Mouse (Mus musculus) induced T-regulatory cell, adult 2 months (primary cell): ENCODE results near the gene Xntrpc.

Experiments
- DNase-seq: peaks from one replicate; pipeline ENCODE4 v3.0.0-alpha.2; 2012; ENCODE audit warnings: low read depth

Xntrpc gene

DNA sequence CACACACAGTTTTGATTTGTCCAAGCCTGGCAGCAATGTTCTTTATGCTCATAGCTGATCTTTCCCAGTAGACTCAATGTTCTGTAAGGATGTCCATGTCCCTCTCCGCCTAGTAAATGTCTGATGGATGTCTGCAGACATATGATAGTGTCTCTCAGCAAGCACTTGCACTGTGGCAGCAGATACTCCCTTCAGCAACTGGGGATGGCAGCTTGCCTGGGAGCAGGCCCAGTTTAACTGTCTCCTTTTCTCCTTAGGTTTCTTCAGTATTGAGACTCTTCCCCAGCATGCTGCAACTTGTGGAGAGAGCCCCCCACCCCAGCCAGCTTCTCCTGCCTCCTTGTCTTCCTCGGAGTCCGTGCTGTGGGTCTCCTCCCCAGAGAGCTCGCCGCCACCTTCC, 16.3 kb downstream of the Xntrpc start:
- DNase-seq = no peak

DNA sequence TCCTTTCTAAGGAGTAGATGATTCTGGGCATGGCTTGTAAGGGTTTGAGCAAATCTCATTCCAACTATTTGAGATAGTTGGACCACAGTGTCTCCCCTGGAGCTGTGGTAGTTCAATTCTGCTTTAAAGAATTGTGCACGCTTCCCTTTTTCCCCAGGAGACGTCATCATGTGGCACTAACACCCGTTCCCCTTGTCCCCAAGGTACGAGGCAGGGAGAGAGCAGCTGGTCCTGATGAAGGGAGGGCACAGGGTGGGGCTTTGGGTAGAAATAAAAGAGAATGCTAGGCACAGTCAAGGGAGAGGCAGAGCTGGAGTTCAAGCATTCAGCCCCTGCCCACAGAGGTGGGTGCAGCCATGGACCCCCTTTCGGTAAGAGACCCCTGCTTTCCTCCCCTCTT, 17.3 kb downstream of the Xntrpc start, which contains the start of gene Trpc2:
TSS of gene Trpc2 (plus strand) at position 301 of the 400 bp plus-strand sequence.
- DNase-seq = no peak

DNA sequence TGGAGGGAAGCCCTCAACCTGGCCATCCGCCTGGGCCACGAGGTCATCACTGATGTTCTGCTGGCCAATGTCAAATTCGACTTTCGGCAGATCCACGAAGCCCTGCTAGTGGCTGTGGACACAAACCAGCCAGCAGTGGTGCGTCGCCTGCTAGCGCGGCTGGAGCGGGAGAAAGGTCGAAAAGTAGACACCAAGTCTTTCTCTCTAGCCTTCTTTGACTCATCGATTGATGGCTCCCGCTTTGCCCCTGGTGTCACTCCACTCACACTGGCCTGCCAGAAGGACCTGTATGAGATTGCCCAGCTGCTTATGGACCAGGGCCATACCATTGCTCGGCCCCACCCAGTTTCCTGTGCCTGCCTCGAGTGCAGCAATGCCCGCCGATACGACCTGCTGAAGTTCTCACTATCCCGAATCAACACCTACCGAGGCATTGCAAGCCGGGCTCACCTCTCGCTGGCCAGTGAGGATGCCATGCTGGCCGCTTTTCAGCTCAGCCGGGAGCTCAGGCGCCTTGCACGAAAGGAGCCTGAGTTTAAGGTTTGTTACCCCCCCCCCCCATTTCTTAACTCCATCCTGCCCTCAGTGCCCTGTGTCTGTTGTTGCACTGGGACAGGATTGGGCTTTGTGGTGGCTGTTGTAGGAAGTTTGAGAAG, 18.7 kb downstream of the Xntrpc start:
- DNase-seq = no peak

DNA sequence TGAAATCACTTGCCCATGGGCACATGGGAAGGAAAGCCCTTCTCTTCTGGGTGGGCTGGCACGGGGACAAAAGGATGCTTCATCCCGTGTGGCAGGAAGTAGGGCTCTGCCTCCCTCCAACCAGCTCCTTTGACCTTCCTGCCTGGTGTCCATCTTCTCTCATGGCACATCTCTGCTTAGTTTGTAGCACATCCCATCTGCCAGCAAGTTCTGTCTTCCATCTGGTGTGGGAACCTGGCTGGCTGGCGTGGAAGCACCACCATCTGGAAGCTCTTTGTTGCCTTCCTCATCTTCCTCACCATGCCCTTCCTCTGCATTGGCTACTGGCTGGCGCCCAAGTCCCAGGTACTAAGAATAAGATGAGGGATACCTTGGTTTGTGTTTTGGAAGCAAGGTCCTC, 21.8 kb downstream of the Xntrpc start:
- DNase-seq = no peak

DNA sequence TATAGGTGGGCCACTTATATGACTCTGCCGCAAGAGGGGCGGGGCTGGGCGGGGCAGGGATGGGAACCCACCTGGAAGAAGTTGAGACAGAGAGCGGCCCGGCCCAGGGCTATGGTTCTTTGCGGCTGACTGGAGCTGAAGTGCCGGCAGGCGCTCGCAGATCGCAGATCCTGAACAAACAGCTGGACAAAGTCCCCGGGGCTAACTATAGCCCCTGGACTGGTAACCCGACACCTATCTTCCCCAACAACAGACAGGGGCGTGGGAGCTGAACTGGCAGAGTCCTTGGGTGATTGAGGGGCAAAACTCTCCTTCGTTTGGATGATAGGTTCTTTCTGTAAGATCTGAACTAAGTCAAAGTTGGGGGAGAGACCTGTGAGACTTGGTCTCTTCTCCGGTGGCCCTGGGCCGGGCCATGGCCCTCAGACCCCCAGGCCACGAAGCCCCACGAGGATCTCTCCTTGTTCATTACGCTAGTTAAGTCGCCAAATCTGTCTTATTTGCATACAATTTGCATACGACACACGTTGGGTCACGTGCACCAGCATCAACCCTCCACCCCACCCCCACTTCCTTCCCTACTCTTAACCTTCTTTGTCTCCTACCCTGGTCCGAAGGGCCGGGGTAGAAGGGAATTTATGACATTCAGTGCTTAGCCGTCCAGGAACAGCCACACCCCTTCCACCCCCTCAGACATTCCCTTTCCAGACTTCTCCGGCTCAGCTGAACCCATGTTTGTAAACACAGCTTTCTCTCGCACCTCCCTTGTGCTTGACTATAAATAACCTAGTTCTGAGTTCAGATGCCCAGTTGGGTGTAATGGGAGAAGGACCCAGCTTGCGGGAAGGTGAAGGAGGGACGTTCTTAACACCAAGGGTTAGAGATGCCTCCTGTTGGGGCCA, 34.5 kb downstream of the Xntrpc start:
- DNase-seq = peak; percentile 82

DNA sequence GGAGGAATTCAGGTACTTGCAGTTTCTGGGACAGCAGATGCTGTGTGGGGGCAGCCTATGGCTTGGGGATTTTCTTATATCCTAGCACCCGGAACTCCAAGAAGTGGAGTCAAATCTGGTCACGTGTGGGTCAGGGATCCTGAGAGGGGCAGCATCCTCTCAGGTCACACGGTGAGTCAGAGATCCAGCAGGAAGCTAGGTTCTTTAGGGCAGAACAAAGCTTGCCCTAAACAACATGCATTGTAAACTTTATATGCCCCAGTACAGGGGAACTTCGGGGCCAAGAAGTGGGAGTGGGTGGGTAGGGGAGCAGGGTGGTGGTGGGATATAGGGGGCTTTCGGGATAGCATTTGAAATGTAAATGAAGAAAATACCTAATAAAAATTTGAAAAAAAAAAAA, 35.4 kb downstream of the Xntrpc start:
- DNase-seq = no peak

DNA sequence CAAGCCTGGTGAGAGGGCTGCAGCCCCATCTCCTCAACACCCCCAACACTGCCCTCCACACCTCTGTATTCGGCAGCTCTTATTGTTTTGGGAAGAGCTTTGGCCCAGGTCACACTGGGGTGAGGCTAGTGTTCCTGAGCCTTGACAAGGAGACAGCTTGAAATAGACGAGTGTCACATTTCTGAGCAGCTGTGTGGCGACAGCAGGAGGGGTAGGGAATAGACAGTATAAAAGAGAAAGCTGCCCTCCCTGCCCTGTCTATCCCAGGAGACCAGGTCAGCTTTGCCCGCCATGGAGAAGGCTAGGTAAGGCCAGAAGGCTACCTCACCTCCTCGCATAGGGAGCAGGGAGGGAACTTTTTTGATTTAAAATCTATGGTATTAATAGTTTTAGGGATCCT, 36.0 kb downstream of the Xntrpc start, which contains the start of gene Art1:
TSS of gene Art1 (plus strand) at position 257 of the 400 bp plus-strand sequence.
- no peak for DNase-seq

DNA sequence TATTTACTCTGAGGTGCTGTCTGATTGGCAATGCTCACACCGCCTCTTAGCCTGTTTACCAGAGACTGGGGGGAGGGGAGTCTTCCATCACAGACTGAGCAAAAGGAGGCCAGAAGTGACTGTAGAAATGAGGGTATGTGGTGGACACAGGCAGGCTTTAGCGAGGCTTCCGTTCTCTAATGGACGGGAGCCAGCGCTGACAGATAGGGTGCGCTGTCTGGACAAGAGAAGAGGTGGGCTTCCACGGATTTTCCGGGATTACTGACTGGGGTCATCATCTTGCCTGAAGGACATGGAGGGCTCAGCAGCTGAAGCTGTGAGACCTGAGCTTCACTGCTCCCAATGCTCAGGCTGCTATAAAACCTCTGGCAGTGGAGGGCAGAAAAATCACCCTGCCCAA, 36.7 kb downstream of the Xntrpc start:
- DNase-seq = no peak

DNA sequence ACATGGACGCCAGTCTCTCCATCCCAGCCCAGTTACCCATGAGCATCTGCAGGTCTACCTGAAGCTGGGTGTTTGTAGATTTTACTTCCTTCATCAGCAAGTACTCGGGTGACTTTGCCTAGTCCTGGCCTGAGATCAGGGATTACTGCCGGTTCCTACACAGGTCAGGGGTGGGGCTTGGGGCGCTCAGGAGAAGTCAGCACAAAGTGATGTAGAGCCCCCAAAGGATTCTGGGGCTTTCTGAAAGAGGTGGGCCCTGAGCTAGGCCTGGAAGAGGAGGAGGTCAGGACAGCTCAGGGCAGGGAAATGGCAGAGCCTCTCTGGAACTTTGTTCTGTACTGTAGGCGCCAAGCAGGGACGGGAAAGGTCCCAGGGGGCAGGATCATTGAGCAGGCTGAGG, 37.2 kb downstream of the Xntrpc start:
- DNase-seq = no peak

DNA sequence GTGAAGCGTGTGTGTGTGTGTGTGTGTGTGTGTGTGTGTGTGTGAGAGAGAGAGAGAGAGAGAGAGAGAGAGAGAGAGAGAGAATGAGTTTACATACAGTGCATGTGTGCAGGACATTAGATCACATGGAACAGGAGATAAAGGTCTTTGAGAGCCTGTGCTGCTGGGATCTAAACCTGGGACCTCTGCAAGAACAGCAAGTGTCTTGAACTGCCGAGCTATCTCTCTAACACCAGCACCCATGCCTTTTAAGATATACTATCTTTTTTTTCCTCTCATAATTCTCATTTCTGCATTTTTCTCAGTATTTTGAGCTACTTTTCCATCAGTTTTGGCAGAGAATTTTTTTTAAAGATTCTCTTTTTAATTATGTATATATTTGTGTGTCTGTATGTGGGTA, 38.0 kb downstream of the Xntrpc start:
- no peak for DNase-seq

DNA sequence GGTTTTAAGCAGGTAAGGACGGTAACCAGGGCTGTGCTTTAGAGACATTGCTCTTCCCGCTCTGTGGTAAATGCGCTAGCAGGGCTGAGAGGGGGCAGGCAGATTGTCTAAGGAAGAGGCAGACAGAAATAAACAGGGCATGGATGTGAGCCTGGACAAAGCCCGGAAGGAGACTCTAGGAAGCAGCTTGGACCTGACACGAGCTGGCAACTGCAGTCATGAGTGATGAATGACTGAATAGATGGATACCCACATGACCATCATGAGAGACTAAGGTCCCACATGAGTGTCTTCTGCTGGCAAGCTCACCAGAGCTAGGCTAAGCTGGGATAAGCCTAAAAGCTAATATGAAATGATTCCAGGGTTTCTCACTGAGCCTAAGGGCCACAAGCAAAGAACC, 38.6 kb downstream of the Xntrpc start:
- no peak for DNase-seq

DNA sequence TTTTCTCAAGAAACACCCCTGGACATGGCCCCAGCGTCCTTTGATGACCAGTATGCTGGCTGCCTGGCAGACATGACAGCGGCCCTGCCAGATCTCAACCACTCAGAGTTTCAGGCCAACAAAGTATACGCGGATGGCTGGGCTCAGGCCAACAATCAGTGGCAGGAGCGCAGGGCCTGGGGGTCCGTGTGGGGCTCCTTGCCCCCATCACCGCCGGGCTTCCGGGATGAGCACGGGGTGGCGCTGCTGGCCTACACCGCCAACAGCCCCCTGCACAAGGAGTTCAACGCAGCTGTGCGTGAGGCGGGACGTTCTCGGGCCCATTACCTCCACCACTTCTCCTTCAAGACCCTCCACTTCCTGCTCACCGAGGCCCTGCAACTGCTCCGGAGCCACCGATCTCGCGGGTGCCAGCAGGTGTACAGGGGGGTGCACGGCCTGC, 41.2 kb downstream of the Xntrpc start:
- DNase-seq = no peak

DNA sequence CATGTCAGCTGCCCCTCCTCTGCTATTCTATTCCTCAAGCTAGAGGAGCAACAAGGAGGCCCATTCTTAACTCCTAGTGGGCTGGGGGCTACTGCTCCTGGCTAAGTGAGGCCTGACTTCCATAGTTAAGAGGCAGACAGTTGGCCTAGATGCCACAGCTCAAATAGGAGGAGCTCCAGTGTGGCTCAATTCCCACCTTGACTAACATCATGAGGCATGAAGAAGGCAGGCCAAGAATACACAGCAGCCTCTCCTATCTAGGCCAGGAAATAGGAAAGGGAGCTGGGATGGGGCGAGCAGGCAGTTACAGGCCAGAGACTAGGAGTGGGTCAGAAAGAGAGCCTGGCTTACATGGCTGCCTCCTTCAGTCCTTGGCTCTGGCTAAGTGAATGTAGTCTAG, 42.7 kb downstream of the Xntrpc start:
- no peak for DNase-seq

DNA sequence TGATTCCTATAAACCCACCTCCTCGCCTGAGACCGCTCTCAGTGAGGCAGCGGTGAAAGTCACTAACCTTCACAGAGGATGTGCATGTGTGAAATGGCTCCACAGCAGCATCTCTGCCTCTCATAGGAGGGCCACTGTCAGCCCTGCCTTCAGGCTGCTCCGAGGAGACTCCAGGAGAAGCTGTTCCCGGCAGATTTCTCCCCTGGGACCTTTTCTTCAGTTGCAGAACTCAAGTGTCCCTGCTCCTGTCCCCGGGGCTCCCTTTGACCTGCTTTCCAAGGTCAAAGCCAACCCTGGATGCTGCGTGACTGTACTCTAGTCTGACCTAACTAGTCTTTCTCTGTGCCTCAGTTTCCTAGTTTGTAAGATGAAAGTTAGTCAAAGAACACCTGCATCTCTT, 43.7 kb downstream of the Xntrpc start, which contains the start of gene Art5:
TSS of gene Art5 (minus strand) at position 319 of the 400 bp plus-strand sequence.
- DNase-seq = no peak

DNA sequence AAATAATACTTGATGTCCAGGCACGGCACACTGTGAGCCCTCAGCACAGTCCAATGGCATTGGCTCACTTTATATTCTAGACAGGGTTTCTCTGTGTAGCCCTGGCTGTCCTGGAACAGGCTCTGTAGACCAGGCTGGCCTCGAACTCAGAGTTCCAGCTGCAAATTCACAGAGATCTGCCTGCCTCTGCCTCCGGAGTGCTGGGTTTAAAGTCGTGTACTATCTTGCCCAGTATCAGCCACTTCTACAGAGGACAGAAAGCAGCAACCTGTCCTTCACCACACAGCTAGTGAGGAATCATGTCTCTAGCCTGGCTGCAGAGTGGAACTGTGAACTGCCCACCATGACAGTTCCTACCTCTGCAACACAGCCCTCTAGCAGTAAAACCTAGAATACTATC, 44.2 kb downstream of the Xntrpc start:
- DNase-seq = no peak

DNA sequence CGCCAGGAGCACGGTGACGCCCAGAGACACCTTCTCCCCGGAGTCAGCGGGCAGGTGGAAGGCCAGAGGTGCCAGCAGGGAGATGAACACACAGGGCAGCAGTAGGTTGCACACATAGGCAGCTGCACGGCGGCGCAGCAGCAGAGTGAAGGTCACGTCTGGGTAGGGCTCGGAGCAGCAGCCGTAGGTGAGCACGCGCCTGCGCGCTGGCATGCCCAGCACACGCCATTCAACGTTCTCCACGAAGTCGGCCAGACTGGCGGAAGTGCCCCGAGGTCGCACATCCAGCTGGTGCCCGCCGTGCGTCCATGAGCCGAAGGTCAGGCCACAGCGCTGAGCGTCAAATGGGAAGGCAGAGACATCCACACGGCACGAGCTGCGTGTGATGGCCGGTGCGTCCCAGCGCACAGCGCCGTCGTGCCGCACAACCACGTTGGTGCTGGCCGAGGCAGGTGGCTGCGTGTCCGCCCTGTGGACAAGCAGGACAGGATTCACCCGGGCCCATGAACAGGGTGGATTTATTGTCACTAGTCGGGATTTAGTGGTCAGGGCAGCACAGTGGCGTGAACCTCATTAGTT, 47.7 kb downstream of the Xntrpc start:
- no peak for DNase-seq

DNA sequence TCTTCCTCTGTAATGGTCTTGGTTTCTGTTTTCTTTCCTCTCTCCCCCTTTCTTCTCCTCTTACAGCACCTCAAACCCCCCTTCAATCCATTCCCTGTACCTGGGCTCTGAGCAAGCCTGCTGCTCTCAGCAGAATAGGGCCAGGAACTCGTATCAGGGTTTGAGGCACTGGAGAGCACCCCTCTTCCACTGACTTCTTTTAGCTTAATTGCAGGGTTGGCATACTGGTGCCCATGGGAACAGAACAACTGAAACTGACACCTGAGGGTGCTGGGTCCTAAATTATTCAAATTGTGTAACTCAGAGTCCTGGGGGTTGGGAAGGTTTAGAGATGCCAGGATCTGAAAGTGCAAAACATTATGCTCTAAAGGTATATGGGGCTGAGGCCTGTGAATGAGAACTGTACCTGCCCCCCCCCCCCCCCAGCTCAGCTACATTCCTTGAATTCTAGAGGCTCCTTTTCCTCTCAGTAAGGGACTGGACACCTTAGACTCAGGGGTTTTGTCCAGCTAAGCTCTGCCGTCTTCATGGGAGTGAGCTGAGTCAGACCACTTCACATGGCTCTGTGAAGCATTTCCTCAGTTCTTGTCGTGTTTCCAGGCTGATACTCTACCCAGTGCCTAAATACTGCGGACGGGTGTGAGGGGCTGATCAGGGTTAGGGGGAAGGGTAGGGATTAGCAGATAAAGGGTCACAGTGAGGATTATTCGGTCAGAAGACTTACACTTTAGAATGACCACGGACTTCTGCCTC, 51.2 kb downstream of the Xntrpc start, which contains the start of gene Chrna10:
TSS of gene Chrna10 (minus strand) at position 250 of the 753 bp plus-strand sequence.
- no peak for DNase-seq

DNA sequence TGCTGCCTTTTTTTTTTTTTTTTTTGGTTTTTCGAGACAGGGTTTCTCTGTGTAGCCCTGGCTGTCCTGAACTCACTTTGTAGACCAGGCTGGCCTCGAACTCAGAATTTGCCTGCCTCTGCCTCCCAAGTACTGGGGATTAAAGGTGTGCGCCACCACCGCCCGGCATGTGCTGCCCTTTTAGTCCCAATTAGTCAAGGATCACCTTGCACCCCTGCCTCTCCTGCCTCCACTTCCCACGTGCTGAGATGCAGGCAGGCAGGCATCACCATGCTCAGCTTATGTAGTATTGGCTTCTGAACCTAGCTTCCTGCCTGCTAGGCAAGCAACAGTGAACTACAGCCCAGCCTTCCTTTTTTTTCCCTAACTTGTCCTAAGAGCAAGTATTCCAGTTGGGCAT, 51.9 kb downstream of the Xntrpc start:
- DNase-seq = no peak

DNA sequence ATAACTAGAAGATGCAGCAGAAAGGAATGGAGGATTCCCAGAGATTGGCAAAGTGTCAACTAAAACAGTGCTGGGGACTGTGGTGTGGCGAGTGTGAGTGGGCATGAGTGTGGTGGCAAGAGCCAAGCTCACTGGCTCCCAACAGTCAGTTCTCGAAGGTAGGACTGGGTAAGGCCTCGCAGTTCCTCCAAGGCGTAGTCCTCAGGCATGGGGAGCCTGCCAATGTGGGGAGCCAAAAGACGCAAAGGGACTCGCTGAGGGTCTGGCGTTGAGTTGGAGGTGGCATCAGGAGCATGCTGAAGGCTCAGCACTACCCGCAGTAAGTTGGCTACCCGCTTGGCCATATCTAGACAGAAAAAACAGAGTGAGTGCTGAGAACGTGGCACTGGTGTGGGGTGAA, 54.8 kb downstream of the Xntrpc start:
- no peak for DNase-seq

DNA sequence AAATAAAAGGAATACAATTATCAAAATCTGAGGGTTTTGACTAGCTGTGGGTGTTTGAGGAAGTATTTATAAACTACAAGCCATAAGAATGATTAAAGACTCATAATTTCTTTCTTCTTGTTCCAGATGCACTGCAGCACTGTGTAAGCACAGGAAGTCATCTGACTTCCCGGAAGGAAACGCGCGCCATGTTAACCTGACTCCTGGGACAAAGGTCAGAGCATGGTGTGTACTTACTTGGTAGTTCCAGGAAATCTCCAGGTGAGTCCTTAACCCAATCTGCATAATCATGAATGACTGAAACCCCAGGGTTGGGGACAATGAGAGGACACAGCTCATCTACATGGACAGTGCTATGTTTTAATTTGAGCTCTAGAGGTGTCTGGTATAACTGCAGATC, 66.9 kb downstream of the Xntrpc start:
- DNase-seq = no peak

DNA sequence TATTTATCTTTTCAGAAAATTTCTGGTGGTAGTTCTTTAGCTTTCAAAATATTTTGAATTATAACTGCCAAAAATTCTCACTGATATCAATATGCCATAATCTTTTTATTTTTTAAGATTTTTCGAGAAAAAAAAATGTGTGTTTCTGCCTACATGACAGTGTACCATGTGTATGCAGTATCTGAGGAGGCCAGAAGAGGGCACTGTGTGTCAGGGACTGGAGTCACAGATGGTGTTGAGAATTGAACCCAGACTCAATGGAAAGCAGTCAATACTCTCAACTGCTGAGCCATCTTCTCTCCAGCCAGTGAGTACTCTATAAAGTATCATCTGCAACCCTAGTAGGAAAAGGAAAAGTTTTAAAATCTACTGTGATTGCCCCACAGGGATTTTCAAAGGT, 72.0 kb downstream of the Xntrpc start:
- peak; percentile 68 for DNase-seq

DNA sequence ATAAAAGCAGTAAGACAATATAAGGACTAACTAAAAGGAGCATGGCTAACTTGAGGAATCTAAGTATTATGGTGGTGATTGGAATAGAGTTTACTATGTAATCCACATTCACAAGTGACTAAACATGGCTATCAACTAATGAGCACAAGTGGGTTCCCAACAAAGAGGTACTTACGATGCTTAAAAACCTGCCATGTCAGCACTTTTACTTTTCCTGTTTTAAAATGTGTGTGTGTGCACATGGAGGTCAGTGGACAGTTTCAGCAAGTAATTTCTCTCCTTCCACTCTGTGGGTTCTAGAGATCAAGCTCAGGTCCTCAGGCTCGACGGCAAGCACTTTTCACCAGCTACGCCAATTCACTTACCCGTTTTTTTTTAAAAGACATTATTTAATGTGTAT, 72.4 kb downstream of the Xntrpc start:
- no peak for DNase-seq
